Mouse (Mus musculus): Measurements from ENCODE around the gene Shroom2. TPM values are rescaled to one million over a fixed set of nuclear protein-coding genes. Genes with fewer than 3 reads are reported as not detected.

Shroom2 gene
- polyA plus RNA-seq, 1 experiment, result 80.3 TPM

Other genes starting within 250 kb of the Shroom2 start
- not detected in 2 replicates for gene Cldn34a, start 206.1 kb downstream of the Shroom2 start, polyA plus RNA-seq (2012; rRNA removed)
- gene Gpr143, start 12.5 kb upstream of the Shroom2 start, polyA plus RNA-seq (2012; rRNA removed), result 0.12 and 0.23 TPM in 2 replicates
- 1.1 and 1.7 TPM in 2 replicates for gene Usp51, start 237.0 kb upstream of the Shroom2 start, polyA plus RNA-seq (2012; rRNA removed)

Measured in frontal cortex, adult 2 months (tissue).